Mouse (Mus musculus) intestine, embryonic 15.5 days (tissue): ENCODE results near the gene Mthfs. TPM values are rescaled to one million over a fixed set of nuclear protein-coding genes. Genes with fewer than 3 reads are reported as not detected.

Experiments used
- ATAC-seq: fragments of 200-750 bp; cut with Nextera tagmentation; 2 replicates; pipeline ENCODE4 v1.8.0; 2017; ENCODE audit warnings: moderate TSS enrichment, moderate library complexity
- H3K27ac ChIP-seq: fragments of 300-500 bp; sonication (generic); 2 replicates; pipeline ENCODE4 v1.5.1; 2015; ENCODE audit warnings: mild to moderate bottlenecking, inconsistent platforms
- H3K27me3 ChIP-seq: fragments of 300-500 bp; sonication (generic); replicated peaks from 2 replicates; pipeline ENCODE4 v1.6.1; 2015; ENCODE audit warnings: inconsistent platforms
- H3K36me3 ChIP-seq: fragments of 300-500 bp; sonication (generic); 2 replicates; pipeline ENCODE4 v1.6.1; 2015; ENCODE audit warnings: inconsistent platforms
- H3K4me1 ChIP-seq: fragments of 300-500 bp; sonication (generic); replicated peaks from 2 replicates; pipeline ENCODE4 v1.6.1; 2015; ENCODE audit warnings: inconsistent platforms
- H3K4me2 ChIP-seq: fragments of 300-500 bp; sonication (generic); replicated peaks from 2 replicates; pipeline ENCODE4 v1.6.1; 2015; ENCODE audit warnings: mild to moderate bottlenecking, inconsistent platforms
- H3K4me3 ChIP-seq: fragments of 300-500 bp; sonication (generic); replicated peaks from 2 replicates; pipeline ENCODE4 v1.5.1; 2015; ENCODE audit warnings: inconsistent platforms
- H3K9ac ChIP-seq: fragments of 300-500 bp; sonication (generic); 2 replicates; pipeline ENCODE4 v1.6.1; 2015; ENCODE audit warnings: inconsistent platforms
- H3K9me3 ChIP-seq: fragments of 300-500 bp; sonication (generic); 2 replicates; pipeline ENCODE4 v1.6.1; 2016; ENCODE audit warnings: inconsistent platforms
- WGBS: fragments of 180-500 bp; shearing (Covaris S2); methylation state at CpG from one replicate; pipeline ENCODE4 v1.1.7; 2015; 5-methylcytosine and 5-hydroxymethylcytosine counted together
- polyA plus RNA-seq: library from polyadenylated mRNA; unstranded; fragments of >200 nt; fragmentation: Nextera tagmentation; extraction: Ambion mirVana; gene quantifications from 2 replicates; pipeline ENCODE4 v1.2.1, GENCODE M21; 2015

The Mthfs gene
- polyA plus RNA-seq, 1 experiment from 2014 or later, result 31.0 TPM

- WGBS, result 72% methylated on average over 2 of the region's 2 CpGs
- no peak overlapping the region for H3K4me2 ChIP-seq
Observed at GRCm38 (mm10) chr9:89311649-89312048, 101.2 kb downstream of the Mthfs start.

DNA sequence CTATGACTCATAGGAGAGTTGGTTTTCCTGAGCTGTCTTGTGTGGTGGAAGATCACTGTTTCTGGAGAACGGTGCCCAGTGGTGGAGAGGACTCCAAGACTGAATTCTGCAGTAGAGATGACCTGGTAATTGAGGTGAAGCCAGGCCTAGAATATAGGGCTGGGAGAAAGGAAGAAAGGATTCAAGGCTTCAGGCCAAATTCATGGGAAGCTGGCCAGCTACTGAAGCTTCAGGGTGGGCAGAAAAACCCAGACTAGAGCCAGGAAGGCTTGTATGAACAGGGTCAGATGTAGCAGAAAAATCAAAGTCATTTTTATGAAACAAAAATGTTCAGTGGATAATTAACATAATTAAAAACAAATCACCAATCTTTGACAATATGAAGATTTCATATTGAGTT is 163.3 kb downstream of the Mthfs start:
- Histone ChIP-seq H3K36me3 (no peaks in the 10 kb centered on the region), H3K9me3 (no peaks in the 10 kb centered on the region), H3K27me3 (no peaks in the 10 kb centered on the region), H3K4me3 (no peak overlapping the region), H3K9ac (no peak overlapping the region), H3K27ac (no peak overlapping the region), H3K4me1 (no peaks in the 10 kb centered on the region), H3K4me2 (no peak overlapping the region)
- 78% methylated on average over 1 of the region's 1 CpGs for WGBS
- no peak for ATAC-seq

More at GRCm38 (mm10) chr9:89311649-89312048, 101.2 kb downstream of the Mthfs start:
- Histone ChIP-seq H3K4me1 (no peaks in the 10 kb centered on the region), H3K36me3 (no peaks in the 10 kb centered on the region), H3K9me3 (no peaks in the 10 kb centered on the region), H3K9ac (no peak overlapping the region), H3K27me3 (no peaks in the 10 kb centered on the region), H3K27ac (no peak overlapping the region), H3K4me3 (no peak overlapping the region)
- ATAC-seq, result no peak

GRCm38 (mm10) chr9:89374650-89375049 is 164.2 kb downstream of the Mthfs start:
- H3K27ac ChIP-seq, result no peak overlapping the region
- 86% methylated on average over 4 of the region's 4 CpGs for WGBS
- no peaks in the 10 kb centered on the region for H3K36me3 ChIP-seq
- no peaks in the 10 kb centered on the region for H3K9me3 ChIP-seq
- no peaks in the 10 kb centered on the region for H3K4me1 ChIP-seq
- no peaks in the 10 kb centered on the region for H3K27me3 ChIP-seq
- ATAC-seq, result no peak
- H3K4me3 ChIP-seq, result no peak overlapping the region
- no peak overlapping the region for H3K4me2 ChIP-seq
- no peak overlapping the region for H3K9ac ChIP-seq

- Histone ChIP-seq H3K36me3 (no peaks in the 10 kb centered on the region), H3K27me3 (no peaks in the 10 kb centered on the region), H3K9ac (no peak overlapping the region), H3K27ac (no peak overlapping the region), H3K4me3 (no peak overlapping the region), H3K4me1 (no peaks in the 10 kb centered on the region), H3K9me3 (no peaks in the 10 kb centered on the region), H3K4me2 (no peak overlapping the region)
- 84% methylated on average over 1 of the region's 1 CpGs for WGBS
- no peak for ATAC-seq
Observed at GRCm38 (mm10) chr9:89403031-89403430, 192.6 kb downstream of the Mthfs start.

Other genes with a start within 250 kb of the Mthfs start
- gene Trim43b, start 117.8 kb upstream of the Mthfs start, polyA plus RNA-seq, result not detected in 2 replicates
- gene Bcl2a1b, start 11.5 kb upstream of the Mthfs start, polyA plus RNA-seq, result 4.6 and 5.6 TPM in 2 replicates
- 1.1 and 1.8 TPM in 2 replicates for gene Gm29094, start 11.3 kb upstream of the Mthfs start, polyA plus RNA-seq